Mouse (Mus musculus) retina, embryonic 14.5 days (tissue): ENCODE data around the gene Cmtm8.

Experiments
- DNase-seq: peaks from one replicate; pipeline ENCODE4 v3.0.0-alpha.2; 2015; ENCODE audit warnings: low spot score

The Cmtm8 gene

GRCm38 (mm10) chr9:114844017-114844662 is at the start of gene Cmtm8:
Cmtm8 (minus strand) TSS chr9:114844156.
- DNase-seq: peak; percentile 74

GRCm38 (mm10) chr9:114892974-114893373 is 49.0 kb upstream of the Cmtm8 start:
- DNase-seq: no peak

- DNase-seq: no peak
Measured at GRCm38 (mm10) chr9:114890377-114890776, 46.4 kb upstream of the Cmtm8 start.

GRCm38 (mm10) chr9:114888856-114889407 is 45.0 kb upstream of the Cmtm8 start:
- no peak for DNase-seq

- peak; percentile 44 for DNase-seq
Measured at GRCm38 (mm10) chr9:114887699-114888098, 43.7 kb upstream of the Cmtm8 start.

- no peak for DNase-seq
Measured at GRCm38 (mm10) chr9:114885991-114886662, 42.2 kb upstream of the Cmtm8 start.

GRCm38 (mm10) chr9:114885564-114885963 is 41.6 kb upstream of the Cmtm8 start:
- no peak for DNase-seq

- no peak for DNase-seq
Measured at GRCm38 (mm10) chr9:114881977-114882376, 38.0 kb upstream of the Cmtm8 start.

- DNase-seq: no peak
Measured at GRCm38 (mm10) chr9:114855327-114855726, 11.4 kb upstream of the Cmtm8 start.

- no peak for DNase-seq
Measured at GRCm38 (mm10) chr9:114854686-114855085, 10.7 kb upstream of the Cmtm8 start.

- DNase-seq: no peak
Measured at GRCm38 (mm10) chr9:114853336-114853735, 9.4 kb upstream of the Cmtm8 start.

- DNase-seq: no peak
Measured at GRCm38 (mm10) chr9:114851419-114852190, 7.6 kb upstream of the Cmtm8 start.

- DNase-seq: peak; percentile 46
Measured at GRCm38 (mm10) chr9:114843634-114844016, 331 bp downstream of the Cmtm8 start.

- no peak for DNase-seq
Measured at GRCm38 (mm10) chr9:114842886-114843285, 1.1 kb downstream of the Cmtm8 start.

GRCm38 (mm10) chr9:114842269-114842668 is 1.7 kb downstream of the Cmtm8 start:
- DNase-seq: no peak

GRCm38 (mm10) chr9:114838870-114839269 is 5.1 kb downstream of the Cmtm8 start:
- DNase-seq: no peak

GRCm38 (mm10) chr9:114831527-114831926 is 12.4 kb downstream of the Cmtm8 start:
- no peak for DNase-seq

GRCm38 (mm10) chr9:114830351-114830750 is 13.6 kb downstream of the Cmtm8 start:
- no peak for DNase-seq

GRCm38 (mm10) chr9:114829669-114830068 is 14.3 kb downstream of the Cmtm8 start:
- DNase-seq: no peak

GRCm38 (mm10) chr9:114828377-114828776 is 15.6 kb downstream of the Cmtm8 start:
- DNase-seq: no peak

GRCm38 (mm10) chr9:114827242-114827852 is 16.6 kb downstream of the Cmtm8 start:
- DNase-seq: no peak

GRCm38 (mm10) chr9:114824166-114824565 is 19.8 kb downstream of the Cmtm8 start:
- DNase-seq: no peak
